Mouse (Mus musculus): Measurements from ENCODE around the gene Endod1. TPM values are rescaled to one million over a fixed set of nuclear protein-coding genes. Genes with fewer than 3 reads are reported as not detected.

Endod1 gene
- polyA plus RNA-seq, 1 experiment from 2014 or later = 37.3 TPM

DNA sequence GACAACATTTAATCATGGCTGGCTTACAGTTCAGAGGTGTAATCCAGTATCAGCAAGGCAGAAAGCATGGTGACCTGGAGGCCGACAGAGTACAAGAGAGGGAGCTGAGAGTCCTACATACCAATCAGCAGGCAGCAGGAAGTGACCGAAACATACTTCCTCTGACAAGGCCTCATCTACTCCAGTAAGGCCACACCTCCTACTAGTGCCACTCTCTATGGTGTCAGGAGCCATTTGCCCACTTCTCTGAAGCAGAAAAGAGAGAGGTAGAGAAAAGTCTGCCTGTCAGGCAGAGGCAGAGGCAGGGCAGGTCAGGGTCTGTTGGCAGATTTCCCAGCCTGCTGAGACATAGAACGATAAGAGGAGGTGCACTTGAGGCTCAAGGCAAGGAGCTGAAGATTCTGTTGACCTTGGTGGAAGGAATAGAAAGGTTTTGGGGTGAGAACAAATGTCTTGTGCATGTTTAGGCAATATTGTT lies 10.6 kb upstream of the Endod1 start:
- no peak overlapping the region for H3K27ac ChIP-seq (replicated peaks)
- no peak overlapping the region for H3K9ac ChIP-seq (replicated peaks)
- ATAC-seq (ENCODE audit: low FRiP score) = no peak
- H3K27me3 ChIP-seq (replicated peaks) = no peaks in the 10 kb centered on the region
- H3K36me3 ChIP-seq = no peaks in the 10 kb centered on the region
- H3K4me3 ChIP-seq (replicated peaks) = no peak overlapping the region
- no peak overlapping the region for H3K4me2 ChIP-seq
- no peaks in the 10 kb centered on the region for H3K9me3 ChIP-seq (replicated peaks)
- 84% methylated on average over 3 of the region's 3 CpGs for WGBS
- H3K4me1 ChIP-seq = no peaks in the 10 kb centered on the region

DNA sequence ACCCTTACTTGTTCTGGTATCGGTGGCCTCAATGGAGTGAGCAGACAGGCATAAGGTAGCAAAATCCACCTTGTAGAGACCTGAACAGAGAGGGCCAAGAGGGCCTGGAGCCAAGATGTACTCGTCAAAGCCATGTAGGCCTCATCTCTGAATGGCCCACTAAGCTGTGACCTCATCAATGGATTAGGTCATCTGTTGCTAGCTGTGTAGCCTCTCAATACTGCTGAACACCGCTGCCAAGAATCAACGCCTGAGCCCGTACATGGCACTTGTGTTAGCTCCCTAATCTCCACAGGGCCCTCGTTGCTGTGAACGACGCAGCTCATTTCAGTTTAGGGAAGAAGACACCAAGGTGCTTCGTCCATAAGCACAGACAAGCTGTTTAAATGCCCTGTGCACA lies 10.0 kb upstream of the Endod1 start:
- Histone ChIP-seq H3K9ac (replicated peaks) (no peak overlapping the region), H3K36me3 (no peaks in the 10 kb centered on the region), H3K4me2 (no peak overlapping the region), H3K9me3 (replicated peaks) (no peaks in the 10 kb centered on the region), H3K4me3 (replicated peaks) (no peak overlapping the region), H3K4me1 (no peaks in the 10 kb centered on the region), H3K27ac (replicated peaks) (no peak overlapping the region), H3K27me3 (replicated peaks) (no peaks in the 10 kb centered on the region)
- WGBS = 91% methylated on average over 9 of the region's 9 CpGs
- no peak for ATAC-seq (ENCODE audit: low FRiP score)

- no peaks in the 10 kb centered on the region for H3K9me3 ChIP-seq (replicated peaks)
Observed at GRCm38 (mm10) chr9:14390278-14390677, 9.0 kb upstream of the Endod1 start.

DNA sequence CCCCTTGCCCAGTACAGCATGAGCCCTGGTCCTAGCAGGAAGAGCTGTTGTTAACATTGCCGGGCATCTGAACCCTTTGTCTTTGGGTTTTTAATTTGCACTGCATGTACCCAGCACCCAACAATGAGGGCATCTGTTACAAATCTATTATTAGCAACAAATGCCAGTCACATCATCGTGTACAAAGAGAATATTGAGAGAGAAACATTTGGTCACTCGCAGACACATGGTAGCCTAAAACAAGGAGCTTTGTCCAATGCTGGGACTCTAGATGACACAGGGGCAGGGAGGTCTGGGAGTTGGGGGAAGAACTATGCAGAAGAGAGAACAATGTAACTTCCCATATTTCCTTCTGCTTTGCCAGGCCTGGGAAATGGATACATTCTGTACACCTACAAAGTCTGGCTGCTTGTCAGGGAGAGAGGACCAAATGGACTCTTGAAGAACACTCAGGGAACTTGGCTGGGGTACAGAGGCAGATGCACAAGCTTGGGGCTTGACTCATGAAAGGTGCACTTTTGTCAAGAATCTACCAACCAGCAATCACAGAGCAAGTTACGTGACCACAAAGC lies 7.8 kb upstream of the Endod1 start:
- H3K36me3 ChIP-seq = no peaks in the 10 kb centered on the region
- H3K4me3 ChIP-seq (replicated peaks) = no peak overlapping the region
- no peak overlapping the region for H3K27ac ChIP-seq (replicated peaks)
- H3K27me3 ChIP-seq (replicated peaks) = no peaks in the 10 kb centered on the region
- 61% methylated on average over 4 of the region's 4 CpGs for WGBS
- no peaks in the 10 kb centered on the region for H3K9me3 ChIP-seq (replicated peaks)
- H3K4me1 ChIP-seq = no peaks in the 10 kb centered on the region
- H3K9ac ChIP-seq (replicated peaks) = no peak overlapping the region
- no peak overlapping the region for H3K4me2 ChIP-seq
- no peak for ATAC-seq (ENCODE audit: low FRiP score)

More at GRCm38 (mm10) chr9:14390278-14390677, 9.0 kb upstream of the Endod1 start:
- H3K36me3 ChIP-seq = no peaks in the 10 kb centered on the region
- WGBS = 94% methylated on average over 1 of the region's 1 CpGs
- no peak overlapping the region for H3K9ac ChIP-seq (replicated peaks)
- no peak overlapping the region for H3K4me2 ChIP-seq
- no peak overlapping the region for H3K4me3 ChIP-seq (replicated peaks)
- no peak for ATAC-seq (ENCODE audit: low FRiP score)
- no peak overlapping the region for H3K27ac ChIP-seq (replicated peaks)
- H3K4me1 ChIP-seq = no peaks in the 10 kb centered on the region
- H3K27me3 ChIP-seq (replicated peaks) = no peaks in the 10 kb centered on the region

- 96% methylated on average over 1 of the region's 1 CpGs for WGBS
- H3K27me3 ChIP-seq (replicated peaks) = no peaks in the 10 kb centered on the region
- no peak overlapping the region for H3K9ac ChIP-seq (replicated peaks)
- no peak overlapping the region for H3K4me2 ChIP-seq
- no peak for ATAC-seq (ENCODE audit: low FRiP score)
- H3K9me3 ChIP-seq (replicated peaks) = no peaks in the 10 kb centered on the region
- H3K27ac ChIP-seq (replicated peaks) = no peak overlapping the region
- H3K4me1 ChIP-seq = no peaks in the 10 kb centered on the region
- H3K36me3 ChIP-seq = no peaks in the 10 kb centered on the region
- no peak overlapping the region for H3K4me3 ChIP-seq (replicated peaks)
Observed at GRCm38 (mm10) chr9:14388001-14388400, 6.7 kb upstream of the Endod1 start.

DNA sequence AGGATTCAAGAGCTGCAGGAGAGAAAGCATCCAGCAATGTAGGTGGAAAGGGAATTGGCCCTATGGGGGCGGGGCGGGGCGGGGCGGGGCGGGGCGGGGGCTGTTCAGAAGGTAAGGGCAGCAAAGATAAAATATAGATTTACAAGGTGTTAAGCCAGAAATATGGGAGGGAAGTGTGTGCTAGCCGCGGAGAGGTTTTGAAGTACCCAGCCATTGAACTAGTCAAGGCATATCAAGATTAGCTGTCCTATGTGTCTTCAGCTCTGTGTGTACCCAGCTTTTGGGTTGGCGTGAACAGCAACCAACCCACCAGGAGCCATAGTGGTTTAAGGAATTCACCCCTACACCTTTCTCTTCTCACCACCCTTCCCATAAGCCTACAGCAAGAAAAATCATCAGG lies 5.5 kb upstream of the Endod1 start:
- H3K9ac ChIP-seq (replicated peaks) = no peak overlapping the region
- no peak for ATAC-seq (ENCODE audit: low FRiP score)
- H3K36me3 ChIP-seq = no peaks in the 10 kb centered on the region
- H3K27me3 ChIP-seq (replicated peaks) = no peaks in the 10 kb centered on the region
- H3K9me3 ChIP-seq (replicated peaks) = no peaks in the 10 kb centered on the region
- 78% methylated on average over 7 of the region's 9 CpGs for WGBS
- no peak overlapping the region for H3K4me3 ChIP-seq (replicated peaks)
- H3K4me2 ChIP-seq = no peak overlapping the region
- H3K4me1 ChIP-seq = peaks cover 6% of the 10 kb centered on the region
- H3K27ac ChIP-seq (replicated peaks) = no peak overlapping the region

- H3K4me2 ChIP-seq = no peak overlapping the region
- H3K36me3 ChIP-seq = no peaks in the 10 kb centered on the region
- ATAC-seq (ENCODE audit: low FRiP score) = no peak
- peaks cover 11% of the 10 kb centered on the region for H3K4me1 ChIP-seq
- H3K9ac ChIP-seq (replicated peaks) = no peak overlapping the region
- no peaks in the 10 kb centered on the region for H3K27me3 ChIP-seq (replicated peaks)
- no peaks in the 10 kb centered on the region for H3K9me3 ChIP-seq (replicated peaks)
- WGBS = 89% methylated on average over 8 of the region's 8 CpGs
- H3K27ac ChIP-seq (replicated peaks) = no peak overlapping the region
- H3K4me3 ChIP-seq (replicated peaks) = no peak overlapping the region
Observed at GRCm38 (mm10) chr9:14385665-14386064, 4.4 kb upstream of the Endod1 start.

- Histone ChIP-seq H3K4me3 (replicated peaks) (no peak overlapping the region), H3K9me3 (replicated peaks) (no peaks in the 10 kb centered on the region), H3K9ac (replicated peaks) (no peak overlapping the region), H3K4me2 (no peak overlapping the region), H3K27me3 (replicated peaks) (no peaks in the 10 kb centered on the region), H3K4me1 (peaks cover 29% of the 10 kb centered on the region), H3K27ac (replicated peaks) (no peak overlapping the region), H3K36me3 (no peaks in the 10 kb centered on the region)
- no peak for ATAC-seq (ENCODE audit: low FRiP score)
- WGBS = 89% methylated on average over 4 of the region's 4 CpGs
Observed at GRCm38 (mm10) chr9:14383186-14383920, 2.0 kb upstream of the Endod1 start.

DNA sequence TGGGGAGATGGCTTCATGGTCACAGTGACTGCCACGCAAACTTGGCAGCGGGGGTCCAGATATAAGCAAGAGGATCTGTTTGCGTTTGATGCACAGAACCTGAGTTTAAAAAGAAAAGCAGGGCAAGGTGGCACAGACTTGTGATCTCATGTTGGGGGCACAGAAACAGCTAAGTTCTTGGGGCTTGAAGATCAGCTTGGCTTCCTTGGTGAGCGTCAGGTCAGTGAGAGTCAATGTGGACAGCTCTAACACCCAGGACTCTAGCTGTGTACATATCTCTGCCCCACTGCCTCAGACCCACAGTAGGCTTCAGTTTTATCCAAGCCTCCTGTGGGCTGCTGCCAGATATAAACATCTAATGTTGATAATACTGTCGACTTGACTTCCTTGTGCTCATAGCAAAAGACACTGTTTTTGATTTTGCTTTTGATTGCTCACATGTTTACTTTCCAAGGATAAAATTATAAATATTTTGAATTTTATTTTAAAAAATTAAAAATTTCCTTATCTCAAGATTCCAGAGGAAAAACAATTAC lies 1.0 kb upstream of the Endod1 start:
- H3K9me3 ChIP-seq (replicated peaks) = no peaks in the 10 kb centered on the region
- H3K36me3 ChIP-seq = no peaks in the 10 kb centered on the region
- no peak overlapping the region for H3K27ac ChIP-seq (replicated peaks)
- no peak overlapping the region for H3K4me3 ChIP-seq (replicated peaks)
- peaks cover 32% of the 10 kb centered on the region for H3K4me1 ChIP-seq
- H3K27me3 ChIP-seq (replicated peaks) = no peaks in the 10 kb centered on the region
- no peak overlapping the region for H3K9ac ChIP-seq (replicated peaks)
- H3K4me2 ChIP-seq = no peak overlapping the region
- no peak for ATAC-seq (ENCODE audit: low FRiP score)
- WGBS = 89% methylated on average over 5 of the region's 5 CpGs

- WGBS = under 1% methylated on average over 59 of the region's 76 CpGs
- no peaks in the 10 kb centered on the region for H3K27me3 ChIP-seq (replicated peaks)
- H3K9me3 ChIP-seq (replicated peaks) = no peaks in the 10 kb centered on the region
- H3K4me2 ChIP-seq = peak overlapping the region; percentile 88
- H3K27ac ChIP-seq (replicated peaks) = peak overlapping the region; percentile 89
- H3K4me3 ChIP-seq (replicated peaks) = peak overlapping the region; percentile 82
- ATAC-seq (ENCODE audit: low FRiP score) = peak; percentile 94
- no peaks in the 10 kb centered on the region for H3K36me3 ChIP-seq
- H3K4me1 ChIP-seq = peaks cover 32% of the 10 kb centered on the region
- H3K9ac ChIP-seq (replicated peaks) = peak overlapping the region; percentile 94
Observed at GRCm38 (mm10) chr9:14380386-14381285, 671 bp downstream of the Endod1 start.

DNA sequence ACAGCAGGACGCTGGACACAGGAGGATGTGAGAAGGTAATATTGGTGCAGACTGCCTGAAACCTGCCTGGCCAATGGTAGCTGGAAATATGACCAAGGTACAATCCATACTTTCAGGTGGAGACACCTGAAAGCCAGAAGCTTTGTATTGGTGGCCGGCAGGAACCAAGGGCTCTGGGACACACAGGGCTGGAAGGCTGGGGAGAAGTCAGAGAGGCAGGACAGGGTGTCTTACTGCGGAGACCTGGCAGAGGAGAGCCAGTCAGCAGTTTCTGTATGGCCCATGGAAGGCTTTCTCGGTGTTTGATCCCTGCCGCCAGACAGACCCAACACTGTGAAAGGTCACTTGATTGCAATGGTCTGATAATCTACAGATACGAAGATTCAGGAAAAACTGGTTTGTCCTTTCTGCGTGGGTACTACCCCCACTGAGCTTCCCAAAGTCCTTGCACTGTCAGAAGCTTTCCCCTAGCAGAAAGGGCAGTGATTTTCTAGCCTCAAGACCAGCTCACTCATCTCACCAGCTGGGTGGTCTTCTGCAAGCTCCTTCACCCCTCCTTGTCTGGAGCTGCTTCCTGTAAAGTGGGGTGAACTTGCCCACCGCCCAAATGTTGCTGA lies 1.4 kb downstream of the Endod1 start:
- 25% methylated on average over 8 of the region's 8 CpGs for WGBS
- Histone ChIP-seq H3K4me3 (replicated peaks) (peak overlapping the region; percentile 82), H3K4me1 (peaks cover 32% of the 10 kb centered on the region), H3K9ac (replicated peaks) (peak overlapping the region; percentile 94), H3K27me3 (replicated peaks) (no peaks in the 10 kb centered on the region), H3K27ac (replicated peaks) (peak overlapping the region; percentile 89), H3K4me2 (peak overlapping the region; percentile 88), H3K9me3 (replicated peaks) (no peaks in the 10 kb centered on the region), H3K36me3 (no peaks in the 10 kb centered on the region)
- no peak for ATAC-seq (ENCODE audit: low FRiP score)
